Mouse (Mus musculus) cerebellum, adult 11 months (tissue): ENCODE measurements around the gene Cars.
"Not testable (repeated sequence)": the region's sequence is repeated elsewhere in the genome, so short reads cannot be mapped to it uniquely, and the experiment has no call there.

Experiments used
- DNase-seq: peaks from one replicate; pipeline ENCODE4 v3.0.0; 2022

Cars gene

GRCm38 (mm10) chr7:143583025-143583424 lies 16.9 kb downstream of the Cars start:
- DNase-seq: no peak

- DNase-seq: no peak
Observed at GRCm38 (mm10) chr7:143575751-143576150, 24.1 kb downstream of the Cars start.

- DNase-seq: no peak
Observed at GRCm38 (mm10) chr7:143565648-143566039, 34.2 kb downstream of the Cars start.

GRCm38 (mm10) chr7:143565015-143565647 lies 34.8 kb downstream of the Cars start:
- no peak for DNase-seq

- DNase-seq: no peak
Observed at GRCm38 (mm10) chr7:143563787-143564186, 36.1 kb downstream of the Cars start.

GRCm38 (mm10) chr7:143557616-143558015 lies 42.3 kb downstream of the Cars start:
- DNase-seq: no peak

GRCm38 (mm10) chr7:143556964-143557610 lies 42.8 kb downstream of the Cars start:
- DNase-seq: no peak

GRCm38 (mm10) chr7:143549588-143550220 lies 50.2 kb downstream of the Cars start:
- no peak for DNase-seq

- peak; percentile 99 for DNase-seq
Observed at GRCm38 (mm10) chr7:143548976-143549457, 50.9 kb downstream of the Cars start, which contains the start of gene Nap1l4. Nap1l4 (minus strand) TSS chr7:143549106.

- DNase-seq: no peak
Observed at GRCm38 (mm10) chr7:143548231-143548961, 51.5 kb downstream of the Cars start.

- DNase-seq: no peak
Observed at GRCm38 (mm10) chr7:143546554-143546953, 53.3 kb downstream of the Cars start.

- DNase-seq: no peak
Observed at GRCm38 (mm10) chr7:143544368-143544767, 55.5 kb downstream of the Cars start.

- no peak for DNase-seq
Observed at GRCm38 (mm10) chr7:143538671-143539070, 61.2 kb downstream of the Cars start.

- DNase-seq: not testable (repeated sequence)
Observed at GRCm38 (mm10) chr7:143538229-143538628, 61.7 kb downstream of the Cars start.

- DNase-seq: no peak
Observed at GRCm38 (mm10) chr7:143536251-143536650, 63.6 kb downstream of the Cars start.

- DNase-seq: no peak
Observed at GRCm38 (mm10) chr7:143533284-143533683, 66.6 kb downstream of the Cars start.

GRCm38 (mm10) chr7:143532410-143532809 lies 67.5 kb downstream of the Cars start:
- no peak for DNase-seq

GRCm38 (mm10) chr7:143519333-143519732 lies 80.6 kb downstream of the Cars start:
- no peak for DNase-seq

- no peak for DNase-seq
Observed at GRCm38 (mm10) chr7:143514416-143514768, 85.5 kb downstream of the Cars start.

- DNase-seq: no peak
Observed at GRCm38 (mm10) chr7:143513763-143514415, 86.0 kb downstream of the Cars start.

GRCm38 (mm10) chr7:143511335-143511712 lies 88.6 kb downstream of the Cars start:
- no peak for DNase-seq

- DNase-seq: no peak
Observed at GRCm38 (mm10) chr7:143510593-143511334, 89.1 kb downstream of the Cars start.
